Mouse (Mus musculus): Measurements from ENCODE around the gene D2hgdh.
"Not testable (repeated sequence)": the region's sequence is repeated elsewhere in the genome, so short reads cannot be mapped to it uniquely, and the experiment has no call there.

DNA sequence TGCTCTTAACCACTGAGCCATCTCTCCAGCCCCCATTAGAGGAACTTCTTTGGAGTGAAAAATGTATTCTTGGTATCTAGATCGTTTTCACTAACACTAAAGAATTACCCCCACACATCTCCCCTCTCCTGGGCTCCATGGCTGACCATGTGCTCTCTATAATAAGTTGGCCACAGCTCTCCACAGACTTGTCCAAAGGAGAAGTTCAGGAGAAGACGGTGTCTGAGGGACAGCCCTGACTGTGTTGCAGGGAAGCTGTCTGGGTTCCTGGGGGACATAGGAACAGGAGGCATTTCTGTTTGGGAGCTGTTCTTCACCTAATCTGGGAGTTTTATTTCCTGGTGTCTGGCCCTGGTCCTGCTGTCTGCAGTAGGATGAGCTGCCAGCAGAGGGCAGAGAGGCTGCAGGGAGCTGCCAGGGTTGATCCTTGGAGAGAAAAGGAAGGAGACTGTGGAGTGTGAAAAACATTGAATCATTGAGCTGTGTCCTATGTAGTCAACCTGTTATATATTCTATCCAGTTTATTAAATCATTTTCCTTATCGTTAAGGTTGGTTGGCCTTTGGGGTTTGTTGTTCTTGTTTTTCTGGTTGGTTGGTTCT lies 21.2 kb downstream of the D2hgdh start:
- TF ChIP-seq CTCF (IDR thresholded peaks at IDR 0.05; ENCODE audit: low read depth); EP300 (optimal IDR thresholded peaks at IDR 0.05): not testable (repeated sequence)
